Mouse (Mus musculus) limb, embryonic 14.5 days (tissue): ENCODE measurements at regions not wholly inside any gene's neighbourhood (a gene's known extent, or its start where the extent isn't known, plus 50 kb on each side); places are given as distances from the start of the nearest gene placed in this dataset.
A peak's percentile ranks its signal among the peaks of the same experiment; 100 is the strongest.

Experiments
- ATAC-seq: fragments of 200-750 bp; cut with Nextera tagmentation; 2 replicates; pipeline ENCODE4 v1.8.0; 2017; ENCODE audit warnings: low read depth, moderate number of reproducible peaks, moderate TSS enrichment; ENCODE audit not compliant: low FRiP score
- DNase-seq: peaks from one replicate; pipeline ENCODE4 v3.0.0-alpha.2; 2015; ENCODE audit warnings: low spot score
- H3K27ac ChIP-seq: fragments of 300-500 bp; sonication (generic); replicated peaks from 2 replicates; pipeline ENCODE4 v1.5.1; 2014; ENCODE audit warnings: low read depth, mild to moderate bottlenecking, low read length, moderate library complexity, mixed read lengths
- H3K27me3 ChIP-seq: fragments of 300-500 bp; sonication (generic); 2 replicates; pipeline ENCODE4 v1.6.1; 2014; ENCODE audit warnings: low read length, mixed read lengths; ENCODE audit not compliant: control insufficient read depth, insufficient read depth
- H3K36me3 ChIP-seq: fragments of 300-500 bp; sonication (generic); 2 replicates; pipeline ENCODE4 v1.6.1; 2014; ENCODE audit warnings: mild to moderate bottlenecking, low read length, moderate library complexity, mixed read lengths; ENCODE audit not compliant: control insufficient read depth, insufficient read depth
- H3K4me1 ChIP-seq: fragments of 300-500 bp; sonication (generic); 2 replicates; pipeline ENCODE4 v1.6.1; 2014; ENCODE audit warnings: antibody characterized with exemption, low read length, mixed read lengths; ENCODE audit not compliant: control insufficient read depth, insufficient read depth
- H3K4me2 ChIP-seq: fragments of 300-500 bp; sonication (generic); replicated peaks from 2 replicates; pipeline ENCODE4 v1.6.1; 2014; ENCODE audit warnings: low read depth, mild to moderate bottlenecking, low read length, moderate library complexity; ENCODE audit not compliant: severe bottlenecking
- H3K4me3 ChIP-seq: fragments of 300-500 bp; sonication (generic); replicated peaks from 2 replicates; pipeline ENCODE4 v1.5.1; 2014; ENCODE audit warnings: low read length
- H3K9ac ChIP-seq: fragments of 300-500 bp; sonication (generic); 2 replicates; pipeline ENCODE4 v1.6.1; 2014; ENCODE audit warnings: mild to moderate bottlenecking, low read depth, low read length, moderate library complexity; ENCODE audit not compliant: severe bottlenecking
- H3K9me3 ChIP-seq: fragments of 300-500 bp; sonication (generic); 2 replicates; pipeline ENCODE4 v1.6.1; 2016; ENCODE audit warnings: low read length; ENCODE audit not compliant: control insufficient read depth
- POLR2A ChIP-seq: fragments of 200-500 bp; IDR thresholded peaks from 2 replicates; pipeline ENCODE4 v1.8.0; 2012; ENCODE audit warnings: inconsistent platforms, mild to moderate bottlenecking, moderate library complexity, borderline replicate concordance; ENCODE audit not compliant: insufficient read depth, insufficient read length; ENCODE audit errors: extremely low read depth
- WGBS: fragments of 180-500 bp; shearing (Covaris S2); extraction: QIAGEN DNeasy Blood & Tissue Kit; methylation state at CpG from one replicate; pipeline ENCODE4 v1.1.7; 2014; 5-methylcytosine and 5-hydroxymethylcytosine counted together

DNA sequence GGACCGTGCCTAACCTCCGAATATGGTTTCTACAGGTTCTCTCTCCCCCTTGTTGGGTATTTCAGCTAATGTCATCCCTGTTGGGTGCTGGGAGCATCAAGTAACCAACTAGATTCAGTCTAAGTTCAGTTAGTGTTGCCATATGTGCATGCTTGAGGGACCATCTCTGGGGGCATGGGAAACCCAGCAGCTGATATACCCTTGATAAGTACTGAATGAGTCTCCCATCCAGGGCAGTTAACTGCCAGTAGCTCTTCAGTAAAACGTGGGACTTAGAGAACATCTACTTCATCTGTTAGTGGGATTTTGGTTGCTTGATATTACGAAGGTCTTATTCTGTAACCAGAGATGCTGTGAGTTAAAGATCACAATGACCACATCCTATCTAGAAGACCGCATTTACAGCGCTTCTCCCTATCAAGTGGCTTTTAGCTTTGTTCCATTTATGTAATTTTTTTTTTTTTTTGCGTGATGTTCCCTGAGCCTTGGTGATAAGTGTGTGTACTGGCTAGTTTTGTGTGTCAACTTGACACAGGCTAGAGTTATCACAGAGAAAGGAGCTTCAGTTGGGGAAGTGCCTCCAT is 125.9 kb downstream of the 1700017N19Rik start:
- no peak overlapping the region for H3K4me3 ChIP-seq
- H3K9me3 ChIP-seq: no peaks in the 10 kb centered on the region
- no peaks in the 10 kb centered on the region for H3K36me3 ChIP-seq
- DNase-seq: no peak
- ATAC-seq: no peak
- TF ChIP-seq POLR2A: no peak
- WGBS: 89% methylated on average over 7 of the region's 7 CpGs
- H3K4me1 ChIP-seq: no peaks in the 10 kb centered on the region
- no peaks in the 10 kb centered on the region for H3K27me3 ChIP-seq
- H3K27ac ChIP-seq: no peak overlapping the region
- H3K9ac ChIP-seq: no peak overlapping the region
- H3K4me2 ChIP-seq: no peak overlapping the region

- Histone ChIP-seq H3K36me3 (no peaks in the 10 kb centered on the region), H3K9me3 (no peaks in the 10 kb centered on the region), H3K4me3 (no peak overlapping the region), H3K4me2 (no peak overlapping the region), H3K27me3 (no peaks in the 10 kb centered on the region), H3K9ac (no peak overlapping the region), H3K27ac (no peak overlapping the region), H3K4me1 (no peaks in the 10 kb centered on the region)
- ATAC-seq (no peak), DNase-seq (no peak)
- WGBS: 54% methylated on average over 3 of the region's 3 CpGs
- TF ChIP-seq POLR2A: no peak
Measured at GRCm38 (mm10) chr10:100718574-100718973, 128.3 kb downstream of the 1700017N19Rik start.

DNA sequence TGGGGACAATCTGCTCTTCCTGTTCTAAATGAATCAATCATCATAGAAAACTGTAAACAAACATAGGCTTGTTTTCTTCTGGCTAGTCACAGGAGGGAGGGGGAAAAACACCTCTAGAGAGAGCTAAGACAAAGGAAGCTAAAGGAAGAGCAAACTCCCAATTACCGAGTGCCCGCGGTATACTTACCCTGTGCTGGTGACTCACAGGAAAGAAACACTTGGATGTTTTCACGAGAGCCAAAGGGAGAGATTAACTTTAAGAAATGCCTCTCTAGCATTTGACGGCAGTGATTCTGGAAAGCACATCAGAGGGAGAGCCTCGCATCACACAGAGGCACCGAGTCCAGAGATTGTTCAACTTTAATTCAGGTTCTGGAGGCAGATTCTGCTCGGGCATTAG is 151.0 kb downstream of the 1700017N19Rik start:
- DNase-seq (no peak), ATAC-seq (no peak)
- H3K27me3 ChIP-seq: no peaks in the 10 kb centered on the region
- no peaks in the 10 kb centered on the region for H3K9me3 ChIP-seq
- no peak overlapping the region for H3K4me2 ChIP-seq
- WGBS: 71% methylated on average over 8 of the region's 8 CpGs
- no peak overlapping the region for H3K4me3 ChIP-seq
- TF ChIP-seq POLR2A: no peak
- no peaks in the 10 kb centered on the region for H3K4me1 ChIP-seq
- H3K27ac ChIP-seq: no peak overlapping the region
- H3K9ac ChIP-seq: no peak overlapping the region
- no peaks in the 10 kb centered on the region for H3K36me3 ChIP-seq

GRCm38 (mm10) chr10:100742065-100742464 is 151.8 kb downstream of the 1700017N19Rik start:
- no peaks in the 10 kb centered on the region for H3K36me3 ChIP-seq
- no peak overlapping the region; the same call in 1 of the 2 replicates for H3K4me3 ChIP-seq
- no peak for TF ChIP-seq POLR2A
- no peak overlapping the region for H3K27ac ChIP-seq
- no peaks in the 10 kb centered on the region for H3K9me3 ChIP-seq
- 6% methylated on average over 7 of the region's 7 CpGs for WGBS
- 0 out of 2 replicates have a peak overlapping the region, but pooled peaks have one; percentile 23 for H3K4me2 ChIP-seq
- DNase-seq: peak; percentile 90
- H3K9ac ChIP-seq: no peak overlapping the region
- H3K4me1 ChIP-seq: no peaks in the 10 kb centered on the region
- no peaks in the 10 kb centered on the region for H3K27me3 ChIP-seq
- ATAC-seq: peak; percentile 62

GRCm38 (mm10) chr10:100746151-100746550 is 155.9 kb downstream of the 1700017N19Rik start:
- Histone ChIP-seq H3K27me3 (no peaks in the 10 kb centered on the region), H3K4me1 (no peaks in the 10 kb centered on the region), H3K4me3 (no peak overlapping the region), H3K27ac (no peak overlapping the region), H3K9ac (no peak overlapping the region), H3K9me3 (no peaks in the 10 kb centered on the region), H3K36me3 (no peaks in the 10 kb centered on the region), H3K4me2 (no peak overlapping the region)
- no peak for TF ChIP-seq POLR2A
- no peak for ATAC-seq
- WGBS: 58% methylated on average over 7 of the region's 7 CpGs
- DNase-seq: no peak
